Mouse (Mus musculus) lung, embryonic 14.5 days (tissue): ENCODE measurements around the gene Plk5. TPM values are rescaled to one million over a fixed set of nuclear protein-coding genes. Genes with fewer than 3 reads are reported as not detected.

ENCODE experiments used
- ATAC-seq: fragments of 200-750 bp; cut with Nextera tagmentation; 2 replicates; pipeline ENCODE4 v1.8.0; 2017; ENCODE audit warnings: mild to moderate bottlenecking, moderate TSS enrichment, moderate library complexity; ENCODE audit not compliant: insufficient read depth
- DNase-seq: peaks from one replicate; pipeline ENCODE4 v3.0.0-alpha.2; 2015
- H3K27ac ChIP-seq: fragments of 300-500 bp; sonication (generic); 2 replicates; pipeline ENCODE4 v1.5.1; 2014; ENCODE audit warnings: low read depth, mild to moderate bottlenecking, moderate library complexity
- H3K27me3 ChIP-seq: fragments of 300-500 bp; sonication (generic); 2 replicates; pipeline ENCODE4 v1.6.1; 2014; ENCODE audit warnings: low read length, control low read depth; ENCODE audit not compliant: insufficient read depth
- H3K36me3 ChIP-seq: fragments of 300-500 bp; sonication (generic); 2 replicates; pipeline ENCODE4 v1.6.1; 2014; ENCODE audit warnings: control low read depth; ENCODE audit not compliant: insufficient read depth
- H3K4me1 ChIP-seq: fragments of 300-500 bp; sonication (generic); 2 replicates; pipeline ENCODE4 v1.6.1; 2014; ENCODE audit warnings: antibody characterized with exemption, control low read depth; ENCODE audit not compliant: insufficient read depth
- H3K4me2 ChIP-seq: fragments of 300-500 bp; sonication (generic); 2 replicates; pipeline ENCODE4 v1.6.1; 2014; ENCODE audit warnings: mild to moderate bottlenecking
- H3K4me3 ChIP-seq: fragments of 300-500 bp; sonication (generic); 2 replicates; pipeline ENCODE4 v1.5.1; 2014; ENCODE audit warnings: low read depth, low read length
- H3K9ac ChIP-seq: fragments of 300-500 bp; sonication (generic); 2 replicates; pipeline ENCODE4 v1.6.1; 2014
- H3K9me3 ChIP-seq: fragments of 300-500 bp; sonication (generic); 2 replicates; pipeline ENCODE4 v1.6.1; 2016; ENCODE audit warnings: low read depth, low read length, control low read depth
- CTCF ChIP-seq: IDR thresholded peaks from 2 replicates; pipeline ENCODE4 v1.5.1; 2016; ENCODE audit warnings: antibody characterized with exemption, low read depth
- WGBS: fragments of 180-500 bp; shearing (Covaris S2); extraction: QIAGEN DNeasy Blood & Tissue Kit; methylation state at CpG from one replicate; pipeline ENCODE4 v1.1.7; 2014; 5-methylcytosine and 5-hydroxymethylcytosine counted together
- polyA plus RNA-seq: library from polyadenylated mRNA; unstranded; fragments of >200 nt; fragmentation: Nextera tagmentation; extraction: Ambion mirVana; gene quantifications from 2 replicates; pipeline ENCODE4 v1.2.1, GENCODE M21; 2014

Gene Plk5
- polyA plus RNA-seq, 1 experiment from 2014 or later = 0.61 TPM

DNA sequence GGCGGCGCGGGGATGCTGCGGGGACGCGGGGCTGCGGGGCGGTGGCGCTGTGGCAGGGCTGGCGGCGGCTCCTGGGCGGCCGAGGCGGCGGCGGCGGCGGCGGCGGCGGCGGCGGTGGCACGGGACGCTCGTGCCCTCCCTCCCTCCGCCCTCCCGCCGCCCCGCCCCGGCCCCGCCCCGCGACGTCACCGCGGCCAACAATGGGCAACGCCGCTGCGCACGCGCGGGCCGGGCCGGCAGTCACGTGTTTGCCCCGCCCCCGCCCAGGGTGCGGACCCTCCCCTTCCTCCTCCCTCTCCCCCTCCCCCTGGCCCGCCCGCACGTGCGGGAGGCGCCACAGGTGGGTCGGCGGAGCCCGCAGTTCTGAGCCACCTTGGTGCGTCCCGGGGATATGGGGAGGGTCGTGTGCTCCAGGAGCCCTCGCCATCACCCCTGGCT, 31.3 kb downstream of the Plk5 start, which contains the start of gene Mex3d:
Mex3d (minus strand) TSS at position 138 of the 438 bp plus-strand sequence.
- Histone ChIP-seq H3K9ac (peak within 1 kb of the TSS; percentile 97), H3K4me3 (peak within 1 kb of the TSS; percentile 95), H3K27ac (peak within 1 kb of the TSS; percentile 93), H3K4me2 (peak within 1 kb of the TSS; percentile 77), H3K4me1 (peaks cover 14% of the 10 kb centered on the region; the same call in 1 of the 2 replicates), H3K27me3 (no peaks in the 10 kb centered on the region), H3K36me3 (peaks cover 50% of the 10 kb centered on the region), H3K9me3 (no peaks in the 10 kb centered on the region)
- WGBS = 1% methylated on average over 33 of the region's 61 CpGs
- TF ChIP-seq CTCF = no peak
- peak; percentile 92 for DNase-seq
- peak; percentile 15; the same call in 1 of the 2 replicates for ATAC-seq

GRCm38 (mm10) chr10:80388731-80389130, 32.5 kb downstream of the Plk5 start:
- no peaks in the 10 kb centered on the region for H3K9me3 ChIP-seq
- peaks cover 51% of the 10 kb centered on the region for H3K36me3 ChIP-seq
- peak overlapping the region; percentile 95; the same call in 1 of the 2 replicates for H3K4me3 ChIP-seq
- H3K4me2 ChIP-seq = peak overlapping the region; percentile 77; the same call in 1 of the 2 replicates
- DNase-seq = no peak
- peaks cover 14% of the 10 kb centered on the region; the same call in 1 of the 2 replicates for H3K4me1 ChIP-seq
- peak overlapping the region; percentile 58; the same call in 1 of the 2 replicates for H3K9ac ChIP-seq
- no peaks in the 10 kb centered on the region for H3K27me3 ChIP-seq
- WGBS = 28% methylated on average over 2 of the region's 2 CpGs
- no peak overlapping the region for H3K27ac ChIP-seq
- no peak for ATAC-seq
- TF ChIP-seq CTCF = no peak

- H3K4me2 ChIP-seq = no peak overlapping the region
- peaks cover 12% of the 10 kb centered on the region; the same call in 1 of the 2 replicates for H3K4me1 ChIP-seq
- H3K9me3 ChIP-seq = no peaks in the 10 kb centered on the region
- no peak overlapping the region for H3K4me3 ChIP-seq
- H3K36me3 ChIP-seq = peaks cover 51% of the 10 kb centered on the region
- ATAC-seq (no peak), DNase-seq (no peak)
- 0 out of 2 replicates have a peak overlapping the region, but pooled peaks have one; percentile 58 for H3K9ac ChIP-seq
- no peak for TF ChIP-seq CTCF
- WGBS = 61% methylated on average over 4 of the region's 4 CpGs
- H3K27me3 ChIP-seq = no peaks in the 10 kb centered on the region
- H3K27ac ChIP-seq = no peak overlapping the region
Observed at GRCm38 (mm10) chr10:80389185-80389708, 33.0 kb downstream of the Plk5 start.

DNA sequence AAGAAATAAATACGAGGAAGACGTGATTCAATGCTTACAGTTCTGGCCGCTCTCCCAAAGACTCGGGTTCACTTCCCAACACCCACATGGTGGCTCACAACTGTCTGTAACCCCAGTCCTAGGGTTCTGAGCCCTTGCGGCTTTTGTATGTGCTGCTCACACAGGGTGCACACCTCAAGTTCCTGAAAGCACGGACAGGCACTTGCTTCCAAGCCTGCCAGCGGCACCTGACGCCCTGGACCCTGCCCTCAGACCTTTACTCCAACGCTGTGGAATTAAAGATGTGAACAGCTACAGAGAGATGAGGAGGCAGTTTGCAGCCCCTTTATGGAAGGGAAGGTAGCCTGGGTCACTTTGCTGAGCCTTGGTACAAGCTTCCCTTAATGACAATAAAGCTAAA, 34.4 kb downstream of the Plk5 start:
- H3K9ac ChIP-seq = no peak overlapping the region
- no peaks in the 10 kb centered on the region for H3K4me1 ChIP-seq
- no peak overlapping the region for H3K27ac ChIP-seq
- whole genome bisulfite sequencing = 72% methylated on average over 9 of the region's 9 CpGs
- no peak for TF ChIP-seq CTCF
- H3K4me2 ChIP-seq = no peak overlapping the region
- H3K9me3 ChIP-seq = no peaks in the 10 kb centered on the region
- H3K4me3 ChIP-seq = no peak overlapping the region
- DNase-seq (no peak), ATAC-seq (no peak)
- H3K27me3 ChIP-seq = no peaks in the 10 kb centered on the region
- peaks cover 52% of the 10 kb centered on the region for H3K36me3 ChIP-seq

- ATAC-seq = no peak
- Histone ChIP-seq H3K9ac (no peak overlapping the region), H3K4me1 (peaks cover 5% of the 10 kb centered on the region; the same call in 1 of the 2 replicates), H3K9me3 (no peaks in the 10 kb centered on the region), H3K4me2 (no peak overlapping the region), H3K27ac (no peak overlapping the region), H3K36me3 (peaks cover 68% of the 10 kb centered on the region), H3K4me3 (no peak overlapping the region), H3K27me3 (no peaks in the 10 kb centered on the region)
- DNase-seq = no peak
- TF ChIP-seq CTCF = no peak
- 88% methylated on average over 5 of the region's 5 CpGs for WGBS
Observed at GRCm38 (mm10) chr10:80392687-80393086, 36.4 kb downstream of the Plk5 start.

- H3K4me1 ChIP-seq = peaks cover 10% of the 10 kb centered on the region; the same call in 1 of the 2 replicates
- DNase-seq = no peak
- no peak overlapping the region for H3K9ac ChIP-seq
- no peaks in the 10 kb centered on the region for H3K9me3 ChIP-seq
- H3K27me3 ChIP-seq = no peaks in the 10 kb centered on the region
- TF ChIP-seq CTCF = no peak
- 94% methylated on average over 35 of the region's 35 CpGs for WGBS
- no peak overlapping the region for H3K4me3 ChIP-seq
- no peak for ATAC-seq
- peaks cover 68% of the 10 kb centered on the region for H3K36me3 ChIP-seq
- no peak overlapping the region for H3K27ac ChIP-seq
- H3K4me2 ChIP-seq = no peak overlapping the region
Observed at GRCm38 (mm10) chr10:80395025-80395627, 38.9 kb downstream of the Plk5 start.

GRCm38 (mm10) chr10:80396822-80397523, 40.7 kb downstream of the Plk5 start:
- Histone ChIP-seq H3K4me2 (peak overlapping the region; percentile 73), H3K4me3 (peak overlapping the region; percentile 82), H3K36me3 (peaks cover 65% of the 10 kb centered on the region), H3K9ac (peak overlapping the region; percentile 96), H3K4me1 (peaks cover 11% of the 10 kb centered on the region; the same call in 1 of the 2 replicates), H3K27me3 (no peaks in the 10 kb centered on the region), H3K9me3 (no peaks in the 10 kb centered on the region), H3K27ac (0 out of 2 replicates have a peak overlapping the region, but pooled peaks have one; percentile 100)
- TF ChIP-seq CTCF = no peak
- ATAC-seq (no peak), DNase-seq (no peak)
- 81% methylated on average over 11 of the region's 11 CpGs for WGBS
